Mouse (Mus musculus): ENCODE results near the gene Ccdc51.

DNA sequence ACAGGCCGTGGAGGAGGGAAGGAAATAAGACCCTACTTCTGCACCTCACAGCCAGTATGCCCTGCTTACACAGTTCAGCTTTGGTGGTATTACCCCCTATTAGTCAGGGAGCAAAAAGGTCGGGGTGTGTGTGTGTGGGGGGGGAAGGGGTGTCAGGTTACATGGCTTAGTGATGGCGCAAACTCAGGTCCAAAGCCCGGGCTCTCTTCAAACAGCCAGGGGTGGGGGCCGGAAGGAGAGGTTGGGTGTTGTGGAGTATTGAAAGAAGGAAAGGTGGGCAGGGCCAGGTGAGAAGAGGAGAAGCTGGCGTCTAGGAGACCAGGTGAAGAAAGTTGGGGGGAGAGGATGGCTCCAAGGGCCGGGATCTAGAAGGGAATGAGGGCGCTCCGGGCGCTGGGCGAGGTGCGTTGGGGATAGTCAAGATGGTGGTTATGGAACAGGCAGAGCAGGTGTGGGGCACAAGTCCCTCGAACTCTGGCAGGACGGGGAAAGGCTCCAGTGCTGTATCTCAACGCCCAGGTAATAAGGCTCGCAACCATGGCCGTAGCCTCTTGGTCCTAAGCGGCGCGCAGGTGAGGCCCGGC lies 12.4 kb downstream of the Ccdc51 start:
- TF ChIP-seq CTCF (IDR thresholded peaks at IDR 0.05; ENCODE audit: borderline replicate concordance, insufficient read depth, low read depth, low read length), result no peak
- no peak for TF ChIP-seq POLR2A (IDR thresholded peaks at IDR 0.05; ENCODE audit: borderline replicate concordance, insufficient read depth, low read length)
